Mouse (Mus musculus) hindbrain, embryonic 15.5 days (tissue): ENCODE results near the gene Snx9. TPM values are rescaled to one million over a fixed set of nuclear protein-coding genes. Genes with fewer than 3 reads are reported as not detected.

Experiments
- ATAC-seq: fragments of 200-750 bp; cut with Nextera tagmentation; 2 replicates; pipeline ENCODE4 v1.8.0; 2017; ENCODE audit warnings: low read depth, moderate number of reproducible peaks, moderate TSS enrichment; ENCODE audit not compliant: low FRiP score
- H3K27ac ChIP-seq: fragments of 300-500 bp; sonication (generic); replicated peaks from 2 replicates; pipeline ENCODE4 v1.5.1; 2015; ENCODE audit warnings: mild to moderate bottlenecking, inconsistent platforms
- H3K27me3 ChIP-seq: fragments of 300-500 bp; sonication (generic); 2 replicates; pipeline ENCODE4 v1.6.1; 2015; ENCODE audit warnings: control low read depth, inconsistent platforms
- H3K36me3 ChIP-seq: fragments of 300-500 bp; sonication (generic); 2 replicates; pipeline ENCODE4 v1.6.1; 2015; ENCODE audit warnings: control low read depth, inconsistent platforms
- H3K4me1 ChIP-seq: fragments of 300-500 bp; sonication (generic); replicated peaks from 2 replicates; pipeline ENCODE4 v1.6.1; 2015; ENCODE audit warnings: control low read depth, inconsistent platforms
- H3K4me2 ChIP-seq: fragments of 300-500 bp; sonication (generic); 2 replicates; pipeline ENCODE4 v1.6.1; 2015; ENCODE audit warnings: moderate library complexity, mild to moderate bottlenecking, inconsistent platforms
- H3K4me3 ChIP-seq: fragments of 300-500 bp; sonication (generic); 2 replicates; pipeline ENCODE4 v1.5.1; 2015; ENCODE audit warnings: mild to moderate bottlenecking, inconsistent platforms
- H3K9ac ChIP-seq: fragments of 300-500 bp; sonication (generic); 2 replicates; pipeline ENCODE4 v1.6.1; 2015; ENCODE audit warnings: inconsistent platforms
- H3K9me3 ChIP-seq: fragments of 300-500 bp; sonication (generic); 2 replicates; pipeline ENCODE4 v1.6.1; 2016; ENCODE audit warnings: control low read depth, inconsistent platforms
- WGBS: fragments of 180-500 bp; shearing (Covaris S2); methylation state at CpG from one replicate; pipeline ENCODE4 v1.1.7; 2015; 5-methylcytosine and 5-hydroxymethylcytosine counted together
- polyA plus RNA-seq: library from polyadenylated mRNA; unstranded; fragments of >200 nt; fragmentation: Nextera tagmentation; extraction: Ambion mirVana; gene quantifications from 2 replicates; pipeline ENCODE4 v1.2.1, GENCODE M21; 2015

Gene Snx9
- polyA plus RNA-seq, 1 experiment from 2014 or later: 8.1 TPM

- ATAC-seq: no peak
- Histone ChIP-seq H3K36me3 (no peaks in the 10 kb centered on the region), H3K9ac (no peak overlapping the region), H3K27ac (no peak overlapping the region), H3K9me3 (no peaks in the 10 kb centered on the region), H3K4me2 (no peak overlapping the region), H3K27me3 (no peaks in the 10 kb centered on the region), H3K4me3 (no peak overlapping the region), H3K4me1 (peaks cover 3% of the 10 kb centered on the region; the same call in 1 of the 2 replicates)
- WGBS: 77% methylated on average over 1 of the region's 1 CpGs
These were observed 26.5 kb upstream of the Snx9 start for GRCm38 (mm10) chr17:5814641-5814920.

- H3K27ac ChIP-seq: no peak overlapping the region
- H3K36me3 ChIP-seq: no peaks in the 10 kb centered on the region
- H3K27me3 ChIP-seq: no peaks in the 10 kb centered on the region
- H3K4me1 ChIP-seq: peaks cover 3% of the 10 kb centered on the region; the same call in 1 of the 2 replicates
- no peak overlapping the region for H3K9ac ChIP-seq
- H3K9me3 ChIP-seq: no peaks in the 10 kb centered on the region
- no peak for ATAC-seq
- 91% methylated on average over 2 of the region's 2 CpGs for WGBS
- no peak overlapping the region for H3K4me3 ChIP-seq
- H3K4me2 ChIP-seq: no peak overlapping the region
These were observed 23.3 kb upstream of the Snx9 start for GRCm38 (mm10) chr17:5817871-5818270.

- 60% methylated on average over 6 of the region's 6 CpGs for WGBS
- Histone ChIP-seq H3K9me3 (no peaks in the 10 kb centered on the region), H3K27ac (no peak overlapping the region), H3K9ac (no peak overlapping the region), H3K4me2 (no peak overlapping the region), H3K4me3 (no peak overlapping the region), H3K27me3 (no peaks in the 10 kb centered on the region), H3K36me3 (no peaks in the 10 kb centered on the region), H3K4me1 (no peaks in the 10 kb centered on the region)
- ATAC-seq: no peak
These were observed 22.0 kb upstream of the Snx9 start for GRCm38 (mm10) chr17:5819105-5819504.

GRCm38 (mm10) chr17:5819799-5820201 is 21.3 kb upstream of the Snx9 start:
- H3K9ac ChIP-seq: no peak overlapping the region
- H3K27ac ChIP-seq: no peak overlapping the region
- H3K36me3 ChIP-seq: no peaks in the 10 kb centered on the region
- no peak overlapping the region for H3K4me3 ChIP-seq
- H3K27me3 ChIP-seq: no peaks in the 10 kb centered on the region
- H3K9me3 ChIP-seq: no peaks in the 10 kb centered on the region
- ATAC-seq: no peak
- WGBS: 22% methylated on average over 9 of the region's 9 CpGs
- H3K4me2 ChIP-seq: no peak overlapping the region
- no peaks in the 10 kb centered on the region for H3K4me1 ChIP-seq

- H3K4me1 ChIP-seq: no peaks in the 10 kb centered on the region
- no peak overlapping the region for H3K4me2 ChIP-seq
- no peak for ATAC-seq
- H3K9ac ChIP-seq: no peak overlapping the region
- no peaks in the 10 kb centered on the region for H3K36me3 ChIP-seq
- H3K4me3 ChIP-seq: no peak overlapping the region
- H3K27ac ChIP-seq: no peak overlapping the region
- no peaks in the 10 kb centered on the region for H3K9me3 ChIP-seq
- no peaks in the 10 kb centered on the region for H3K27me3 ChIP-seq
- WGBS: 68% methylated on average over 2 of the region's 2 CpGs
These were observed 18.6 kb upstream of the Snx9 start for GRCm38 (mm10) chr17:5822541-5822940.

- Histone ChIP-seq H3K4me2 (no peak overlapping the region), H3K9ac (no peak overlapping the region), H3K4me1 (no peaks in the 10 kb centered on the region), H3K9me3 (no peaks in the 10 kb centered on the region), H3K36me3 (no peaks in the 10 kb centered on the region), H3K27me3 (no peaks in the 10 kb centered on the region), H3K27ac (no peak overlapping the region), H3K4me3 (no peak overlapping the region)
- ATAC-seq: no peak
- 87% methylated on average over 11 of the region's 11 CpGs for WGBS
These were observed 18.1 kb upstream of the Snx9 start for GRCm38 (mm10) chr17:5823032-5823431.

- H3K9me3 ChIP-seq: no peaks in the 10 kb centered on the region
- no peak overlapping the region for H3K4me3 ChIP-seq
- ATAC-seq: no peak
- no peak overlapping the region for H3K27ac ChIP-seq
- no peak overlapping the region for H3K9ac ChIP-seq
- H3K4me2 ChIP-seq: peak overlapping the region; percentile 42
- no peaks in the 10 kb centered on the region for H3K4me1 ChIP-seq
- 6% methylated on average over 14 of the region's 15 CpGs for WGBS
- H3K27me3 ChIP-seq: no peaks in the 10 kb centered on the region
- no peaks in the 10 kb centered on the region for H3K36me3 ChIP-seq
These were observed 13.1 kb upstream of the Snx9 start for GRCm38 (mm10) chr17:5827836-5828582.

- no peaks in the 10 kb centered on the region for H3K9me3 ChIP-seq
These were observed 12.6 kb upstream of the Snx9 start for GRCm38 (mm10) chr17:5828583-5828836.

GRCm38 (mm10) chr17:5828944-5829343 is 12.2 kb upstream of the Snx9 start:
- Histone ChIP-seq H3K27me3 (no peaks in the 10 kb centered on the region), H3K9ac (no peak overlapping the region), H3K27ac (no peak overlapping the region), H3K9me3 (no peaks in the 10 kb centered on the region), H3K4me3 (no peak overlapping the region), H3K36me3 (no peaks in the 10 kb centered on the region), H3K4me1 (no peaks in the 10 kb centered on the region), H3K4me2 (no peak overlapping the region)
- 75% methylated on average over 3 of the region's 3 CpGs for WGBS
- no peak for ATAC-seq

More at GRCm38 (mm10) chr17:5828583-5828836, 12.6 kb upstream of the Snx9 start:
- Histone ChIP-seq H3K4me2 (peak overlapping the region; percentile 42; the same call in 1 of the 2 replicates), H3K9ac (no peak overlapping the region), H3K27me3 (no peaks in the 10 kb centered on the region), H3K4me1 (no peaks in the 10 kb centered on the region), H3K4me3 (no peak overlapping the region), H3K36me3 (no peaks in the 10 kb centered on the region), H3K27ac (no peak overlapping the region)
- ATAC-seq: no peak
- 18% methylated on average over 3 of the region's 3 CpGs for WGBS

- ATAC-seq: no peak
- no peaks in the 10 kb centered on the region for H3K4me1 ChIP-seq
- H3K27me3 ChIP-seq: no peaks in the 10 kb centered on the region
- H3K9me3 ChIP-seq: no peaks in the 10 kb centered on the region
- no peak overlapping the region for H3K9ac ChIP-seq
- H3K4me3 ChIP-seq: no peak overlapping the region
- H3K27ac ChIP-seq: no peak overlapping the region
- no peaks in the 10 kb centered on the region for H3K36me3 ChIP-seq
- no peak overlapping the region for H3K4me2 ChIP-seq
- WGBS: 70% methylated on average over 3 of the region's 3 CpGs
These were observed 11.2 kb upstream of the Snx9 start for GRCm38 (mm10) chr17:5829930-5830329.

GRCm38 (mm10) chr17:5830382-5830781 is 10.7 kb upstream of the Snx9 start:
- ATAC-seq: no peak
- no peak overlapping the region for H3K27ac ChIP-seq
- WGBS: 84% methylated on average over 2 of the region's 2 CpGs

GRCm38 (mm10) chr17:5830832-5831231 is 10.3 kb upstream of the Snx9 start:
- no peak overlapping the region for H3K4me3 ChIP-seq
- 94% methylated on average over 5 of the region's 5 CpGs for WGBS
- no peaks in the 10 kb centered on the region for H3K27me3 ChIP-seq
- no peak overlapping the region for H3K9ac ChIP-seq
- no peaks in the 10 kb centered on the region for H3K9me3 ChIP-seq
- no peak overlapping the region for H3K27ac ChIP-seq
- H3K36me3 ChIP-seq: no peaks in the 10 kb centered on the region
- H3K4me1 ChIP-seq: no peaks in the 10 kb centered on the region
- H3K4me2 ChIP-seq: no peak overlapping the region
- ATAC-seq: no peak

More at GRCm38 (mm10) chr17:5830382-5830781, 10.7 kb upstream of the Snx9 start:
- no peak overlapping the region for H3K4me2 ChIP-seq
- no peaks in the 10 kb centered on the region for H3K4me1 ChIP-seq
- no peak overlapping the region for H3K4me3 ChIP-seq
- H3K9ac ChIP-seq: no peak overlapping the region
- no peaks in the 10 kb centered on the region for H3K36me3 ChIP-seq
- H3K9me3 ChIP-seq: no peaks in the 10 kb centered on the region
- no peaks in the 10 kb centered on the region for H3K27me3 ChIP-seq

- ATAC-seq: no peak
- Histone ChIP-seq H3K9me3 (no peaks in the 10 kb centered on the region), H3K36me3 (no peaks in the 10 kb centered on the region), H3K4me2 (no peak overlapping the region), H3K4me3 (no peak overlapping the region), H3K27me3 (no peaks in the 10 kb centered on the region), H3K4me1 (no peaks in the 10 kb centered on the region), H3K27ac (no peak overlapping the region), H3K9ac (no peak overlapping the region)
- 83% methylated on average over 1 of the region's 1 CpGs for WGBS
These were observed 9.8 kb upstream of the Snx9 start for GRCm38 (mm10) chr17:5831257-5831806.
